In genomic region chr3:154971626-154972025, GRCm38 (mm10) we compare ENCODE assay signal across 33 mouse cellular contexts.
"Had no signal": no experiment of that assay in that cellular context is flagged by ENCODE, and none has a peak within 500 bp of the region (broad histone marks: within the 10 kb centered on the region; RNA-seq: fewer than 3 reads in every experiment).

No protein-coding gene starts in this region.

- H3K36me3 ChIP-seq: heart, embryonic 10.5 days; heart, embryonic 15.5 days; hindbrain, embryonic 10.5 days; hindbrain, embryonic 12.5 days; hindbrain, embryonic 13.5 days; hindbrain, embryonic 15.5 days; intestine, embryonic 15.5 days; kidney, embryonic 15.5 days had no signal

- H3K4me3 ChIP-seq: heart, embryonic 10.5 days; heart, embryonic 12.5 days; heart, embryonic 13.5 days; heart, embryonic 15.5 days; hindbrain, embryonic 10.5 days; hindbrain, embryonic 12.5 days; hindbrain, embryonic 13.5 days; hindbrain, embryonic 15.5 days; intestine, embryonic 15.5 days; kidney, embryonic 15.5 days; layer of hippocampus, adult 2 months had no signal

- ATAC-seq: hindbrain, embryonic 16.5 days; hindbrain, postnatal 0 days; inflammation-experienced regulatory T-cells, adult 6 months had no signal

- H3K27me3 ChIP-seq: heart, embryonic 12.5 days; heart, embryonic 13.5 days; heart, embryonic 15.5 days; hindbrain, embryonic 12.5 days; hindbrain, embryonic 13.5 days; hindbrain, embryonic 15.5 days; intestine, embryonic 15.5 days; kidney, embryonic 15.5 days had no signal

- H3K9ac ChIP-seq: heart, embryonic 12.5 days; heart, embryonic 13.5 days; heart, embryonic 15.5 days; hindbrain, embryonic 12.5 days; hindbrain, embryonic 13.5 days; hindbrain, embryonic 14.5 days; hindbrain, embryonic 15.5 days; intestine, embryonic 15.5 days; kidney, embryonic 15.5 days had no signal

- H3K9me3 ChIP-seq: heart, embryonic 10.5 days; heart, embryonic 12.5 days; heart, embryonic 13.5 days; heart, embryonic 15.5 days; hindbrain, embryonic 10.5 days; hindbrain, embryonic 12.5 days; hindbrain, embryonic 13.5 days; hindbrain, embryonic 15.5 days; intestine, embryonic 15.5 days; kidney, embryonic 15.5 days had no signal

- H3K27ac ChIP-seq: heart, embryonic 10.5 days; heart, embryonic 13.5 days; heart, embryonic 15.5 days; hindbrain, embryonic 10.5 days; hindbrain, embryonic 12.5 days; hindbrain, embryonic 13.5 days; hindbrain, embryonic 14.5 days; hindbrain, embryonic 15.5 days; hindbrain, postnatal 0 days; intestine, embryonic 15.5 days; kidney, embryonic 15.5 days; kidney, postnatal 0 days; layer of hippocampus, adult 2 months had no signal

- H3K4me1 ChIP-seq: heart, embryonic 10.5 days; heart, embryonic 12.5 days; heart, embryonic 13.5 days; heart, embryonic 15.5 days; hindbrain, embryonic 13.5 days; hindbrain, embryonic 15.5 days; intestine, embryonic 15.5 days; kidney, embryonic 15.5 days had no signal

- H3K4me2 ChIP-seq: heart, embryonic 11.5 days; heart, embryonic 12.5 days; heart, embryonic 13.5 days; heart, embryonic 15.5 days; hindbrain, embryonic 12.5 days; hindbrain, embryonic 13.5 days; hindbrain, embryonic 14.5 days; hindbrain, embryonic 15.5 days; intestine, embryonic 15.5 days; kidney, embryonic 15.5 days had no signal

- DNase-seq: heart, postnatal 10 days; heart, postnatal 14 days; heart, postnatal 36 days; heart, postnatal 4 days; kidney, adult 11 months; kidney, adult 18-20 months; kidney, adult 2 months; kidney, adult 8-10 months; kidney, adult 9 months; kidney, postnatal 10 days; kidney, postnatal 14 days; kidney, postnatal 25 days; kidney, postnatal 36 days; kidney, postnatal 4 days; layer of hippocampus, adult 9-11 months; layer of hippocampus, postnatal 36 days had no signal
